Mouse (Mus musculus) embryo, embryonic 10.5 days (tissue): ENCODE measurements around the gene Dip2c.
A peak's percentile ranks its signal among the peaks of the same experiment; 100 is the strongest.

Experiments used
- DNase-seq: peaks from one replicate; pipeline ENCODE4 v3.0.0-alpha.2; 2015; ENCODE audit warnings: low spot score

Gene Dip2c

DNA sequence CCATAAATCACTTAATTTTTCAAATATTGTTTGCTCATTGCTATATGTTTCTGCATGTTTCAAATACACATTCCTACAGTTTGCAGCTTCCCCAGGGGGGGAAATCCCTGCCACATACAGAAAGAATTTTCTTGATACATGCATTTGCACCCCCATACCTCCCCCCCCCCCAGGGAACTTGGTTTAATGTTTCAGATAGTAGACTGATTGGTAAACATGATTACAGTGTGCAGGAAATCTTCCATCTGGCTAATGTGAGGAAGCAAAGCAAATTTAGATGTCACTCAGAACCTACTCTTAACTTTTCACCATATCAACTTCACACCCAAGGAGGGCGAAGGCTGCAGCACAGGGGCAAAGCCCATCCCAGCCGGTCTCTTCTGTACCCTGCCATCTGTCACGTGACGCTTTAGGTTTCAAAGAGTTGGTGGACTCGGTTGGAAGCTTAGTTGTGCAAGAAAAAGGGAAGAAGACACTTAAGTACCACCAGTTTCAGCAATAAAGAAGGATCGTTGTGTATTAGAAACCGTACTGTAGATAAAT lies 391.7 kb downstream of the Dip2c start:
- no peak for DNase-seq

DNA sequence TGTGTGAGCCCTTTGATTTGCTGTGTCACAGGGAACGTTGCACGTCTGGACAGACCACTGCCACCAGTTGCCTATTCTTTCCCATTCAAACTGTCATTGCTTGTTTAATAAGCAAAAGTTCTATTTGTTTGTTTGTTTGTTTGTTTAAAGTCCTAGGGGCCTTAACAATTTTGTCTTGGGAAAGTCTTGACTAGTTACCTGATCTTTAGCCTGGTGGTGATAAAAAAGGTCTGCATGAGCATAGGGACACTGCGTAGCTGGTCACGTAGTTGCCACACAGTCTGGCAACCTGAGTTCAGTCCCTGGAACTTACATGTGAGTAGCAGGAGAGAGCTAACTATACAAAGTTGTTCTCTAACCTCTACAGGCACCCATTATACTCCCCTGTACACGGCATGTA lies 392.9 kb downstream of the Dip2c start:
- DNase-seq, result no peak

DNA sequence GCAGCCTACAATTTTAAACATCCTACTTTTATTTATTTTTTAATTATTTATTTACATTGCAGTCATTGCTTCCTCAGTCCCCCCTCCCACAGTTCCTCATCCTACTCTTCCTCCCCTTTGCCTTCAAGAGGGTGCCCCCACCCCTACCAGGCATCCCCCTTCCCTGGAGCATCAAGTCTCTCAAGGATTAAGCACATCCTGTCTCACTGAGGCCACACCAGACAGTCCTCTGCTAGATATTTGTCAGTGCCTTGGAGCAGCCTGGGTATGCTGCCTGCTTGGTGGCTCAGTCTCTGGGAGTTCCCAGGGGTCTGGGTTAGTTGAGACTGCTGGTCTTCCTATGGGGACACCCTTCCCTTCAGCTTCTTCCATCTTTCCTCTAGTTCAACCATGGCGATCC lies 397.8 kb downstream of the Dip2c start:
- DNase-seq, result no peak

DNA sequence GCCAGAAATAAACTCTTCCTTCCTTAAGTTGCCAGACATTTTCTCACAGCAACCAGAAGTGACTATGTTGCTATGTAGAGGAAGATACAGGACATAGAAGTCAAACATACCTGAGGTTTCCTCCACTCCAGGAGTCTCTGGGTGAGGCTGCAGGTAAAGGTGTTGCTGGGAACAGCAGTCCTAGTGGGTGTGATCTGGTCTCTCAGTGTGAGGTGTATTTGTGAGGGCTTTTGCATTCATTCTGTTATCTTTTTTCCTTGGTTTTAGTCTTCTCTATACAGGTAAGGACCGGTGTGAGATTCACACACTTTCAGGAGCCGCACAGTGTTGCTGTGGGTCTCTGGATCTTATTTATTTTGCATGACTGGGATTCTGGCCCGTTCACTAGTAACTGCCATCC lies 405.2 kb downstream of the Dip2c start:
- DNase-seq, result no peak

DNA sequence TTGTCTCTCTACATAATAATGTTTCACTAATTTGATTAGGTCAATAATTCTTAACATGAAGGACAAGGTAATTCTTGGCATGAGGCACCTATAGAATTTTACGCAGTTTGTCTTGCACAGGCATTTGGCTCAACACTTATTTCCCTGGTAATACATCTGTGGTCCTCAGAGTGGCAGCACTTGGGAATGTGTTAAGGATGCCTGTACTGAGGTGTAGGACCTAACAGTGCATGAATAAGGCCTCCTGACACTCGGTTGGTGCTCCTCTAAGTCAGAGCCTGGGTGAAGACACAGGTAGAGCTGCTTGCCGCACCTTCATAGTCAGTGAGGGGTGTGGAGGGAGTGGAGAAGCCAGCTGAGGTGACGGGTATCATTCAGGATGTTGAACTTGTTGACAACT lies 407.0 kb downstream of the Dip2c start:
- no peak for DNase-seq

DNA sequence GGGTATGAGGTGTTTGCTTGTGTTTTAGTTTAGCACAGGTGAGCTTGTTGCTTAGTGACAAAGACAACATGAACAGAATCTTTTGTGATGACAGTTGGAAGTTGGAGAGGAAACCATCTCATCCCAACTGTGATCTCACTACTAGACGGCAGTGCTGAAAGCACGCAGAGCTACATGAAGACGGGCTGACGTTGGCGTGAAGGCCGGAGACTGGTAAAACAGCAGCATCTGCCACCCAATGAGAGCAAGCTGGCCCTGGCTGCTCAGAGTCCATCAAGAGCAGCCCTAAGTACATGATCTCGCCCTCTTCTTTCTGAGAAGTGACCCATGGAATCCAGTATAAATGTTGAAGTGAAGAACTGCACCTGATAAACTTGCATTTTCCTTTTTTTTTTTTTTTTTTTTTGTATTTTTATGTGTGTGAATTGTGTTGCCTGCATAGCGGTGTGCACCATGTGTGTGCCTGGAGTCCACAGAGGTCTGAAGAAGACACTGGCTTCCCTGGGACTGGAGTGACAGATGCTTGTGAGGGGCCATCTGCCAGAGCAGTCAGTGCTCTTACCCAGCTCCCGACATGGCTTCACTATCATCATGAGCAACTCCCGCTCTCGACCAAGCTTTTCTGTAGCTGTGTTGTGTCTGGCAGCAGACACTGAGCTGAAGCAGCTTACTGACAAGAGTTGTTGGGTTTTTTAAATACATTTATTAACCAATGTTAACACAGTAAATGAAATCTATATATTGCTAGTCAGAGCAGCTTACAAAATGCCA lies 408.0 kb downstream of the Dip2c start:
- DNase-seq, result no peak

DNA sequence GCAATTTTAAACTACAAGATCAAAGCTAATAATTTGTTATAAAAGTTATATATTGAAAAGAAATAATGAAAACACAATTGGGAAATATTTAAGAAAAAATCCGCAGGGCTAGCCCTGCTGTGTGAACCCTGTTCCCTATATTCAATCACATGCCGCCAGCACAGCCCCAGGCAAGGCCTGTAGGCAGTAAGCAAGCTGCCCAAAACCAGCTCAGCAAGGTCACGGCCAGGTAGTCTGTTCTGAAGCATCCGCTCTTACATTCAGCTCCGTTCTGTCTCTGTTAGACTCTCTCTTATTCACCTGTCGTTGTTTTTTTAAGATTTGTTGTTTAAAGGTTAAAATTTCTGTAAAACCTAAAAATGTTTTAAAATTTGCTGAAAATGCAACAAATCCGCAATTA lies 409.9 kb downstream of the Dip2c start:
- no peak for DNase-seq

DNA sequence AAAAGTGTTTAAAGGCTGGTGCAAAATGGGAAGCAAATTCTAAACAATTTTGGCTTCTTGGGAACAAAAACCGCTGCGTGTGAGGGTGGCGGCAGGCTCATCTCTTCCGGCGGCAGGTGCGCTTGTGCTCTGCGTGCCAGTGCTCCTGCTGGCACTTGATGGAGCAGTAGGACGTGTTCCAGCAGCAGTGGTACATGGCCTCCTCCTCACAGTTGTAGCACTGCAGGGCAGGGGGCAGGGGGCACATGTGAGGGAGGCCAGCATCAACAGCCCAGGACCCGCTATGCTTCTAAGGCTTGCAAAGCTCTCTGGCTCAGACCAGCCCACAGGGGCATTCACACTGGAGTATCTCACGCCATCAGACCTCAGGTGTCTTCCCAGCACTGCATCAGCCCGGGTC lies 410.4 kb downstream of the Dip2c start:
- no peak for DNase-seq

DNA sequence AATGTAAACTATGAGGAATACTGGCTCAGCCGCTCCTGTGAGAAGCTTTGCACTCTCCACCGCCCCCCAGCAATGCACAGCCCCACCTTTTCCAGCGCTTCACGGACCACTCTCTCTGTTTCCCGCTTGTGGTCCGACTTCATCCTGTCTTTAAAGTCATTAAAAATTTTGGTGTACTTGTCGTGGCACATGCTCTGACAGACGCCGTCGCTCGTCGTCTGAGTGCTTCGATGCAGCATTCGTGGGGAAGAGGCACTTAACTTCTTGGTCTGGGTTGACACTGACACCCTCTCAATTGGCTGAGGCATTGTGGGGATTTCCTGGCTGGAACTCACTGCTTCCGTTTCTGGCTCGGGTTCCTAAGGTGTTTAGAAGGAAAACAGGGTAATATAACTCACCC lies 413.0 kb downstream of the Dip2c start:
- DNase-seq, result no peak

DNA sequence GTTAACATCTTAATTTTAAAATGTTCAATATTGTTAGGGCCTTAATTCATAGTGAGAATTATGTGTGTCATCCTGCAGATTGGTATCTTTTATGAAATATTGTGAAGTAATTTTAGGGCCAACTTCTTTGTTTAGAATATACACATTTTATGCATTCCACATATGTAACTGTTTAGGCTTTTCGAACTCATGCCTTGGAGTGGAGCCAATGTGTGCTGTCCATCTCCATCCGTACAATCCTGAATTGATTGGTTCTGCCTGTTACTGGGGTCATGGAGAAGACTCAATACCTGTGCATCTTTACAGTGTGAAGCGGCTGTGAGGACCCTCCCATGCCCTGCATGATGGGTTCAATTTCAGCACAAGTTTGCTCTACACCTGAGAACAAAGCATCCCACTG lies 416.5 kb downstream of the Dip2c start:
- DNase-seq, result no peak

DNA sequence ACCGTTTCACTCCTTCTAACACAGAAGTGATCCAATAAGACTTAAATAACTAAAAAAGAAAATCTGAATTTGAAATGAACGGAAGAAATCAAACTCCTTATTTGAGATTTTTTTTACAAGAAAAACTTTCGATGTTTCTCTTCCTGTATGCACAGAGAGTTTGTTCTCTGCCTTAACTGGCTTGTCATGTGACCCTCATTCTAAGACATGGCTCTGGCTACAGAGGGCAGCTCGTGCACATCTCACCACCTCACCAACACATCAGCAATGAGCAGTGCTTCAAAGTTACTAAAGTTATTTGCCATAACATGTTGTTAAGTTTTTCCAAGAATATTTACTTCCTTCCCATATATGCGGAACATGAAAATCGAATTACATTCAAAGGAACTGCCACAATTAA lies 418.3 kb downstream of the Dip2c start:
- DNase-seq, result no peak

DNA sequence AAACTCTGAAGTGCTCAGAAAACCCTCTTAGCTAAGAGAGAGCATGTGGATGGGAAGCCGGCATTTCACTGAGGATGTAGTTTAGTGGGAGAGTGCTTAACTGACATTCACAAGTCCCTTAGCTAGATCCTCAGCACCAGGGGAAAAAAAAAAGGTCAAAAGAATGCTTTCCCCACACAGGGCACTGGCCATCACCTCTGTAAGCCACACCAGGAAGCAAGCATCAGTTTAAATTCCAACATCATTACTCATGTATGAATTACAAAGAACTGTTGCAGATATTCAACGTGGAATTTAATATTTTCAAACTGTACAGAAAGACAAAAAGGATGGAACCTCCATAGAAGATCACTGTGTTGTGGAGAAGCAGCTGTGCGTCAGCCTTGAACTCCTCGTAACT lies 419.1 kb downstream of the Dip2c start:
- no peak for DNase-seq

DNA sequence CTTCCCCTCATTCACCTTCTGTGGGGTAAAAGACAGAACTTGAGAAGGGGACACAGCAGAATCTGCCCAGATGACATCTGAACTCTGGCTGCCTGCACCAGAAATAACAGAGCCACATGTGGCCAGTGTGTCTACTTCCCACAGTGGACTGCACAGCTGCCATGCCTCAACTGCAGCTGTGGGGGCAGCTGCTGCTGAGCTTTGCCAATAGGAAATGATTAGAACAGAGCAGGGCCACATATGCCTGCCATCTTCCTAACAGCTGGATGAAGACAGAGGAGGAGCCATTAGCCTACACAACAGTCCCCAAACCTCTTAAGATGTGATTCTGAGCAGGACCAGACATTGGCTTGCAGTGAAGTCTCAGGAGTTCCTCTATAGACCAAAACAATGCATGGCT lies 419.5 kb downstream of the Dip2c start:
- peak; percentile 8 for DNase-seq

DNA sequence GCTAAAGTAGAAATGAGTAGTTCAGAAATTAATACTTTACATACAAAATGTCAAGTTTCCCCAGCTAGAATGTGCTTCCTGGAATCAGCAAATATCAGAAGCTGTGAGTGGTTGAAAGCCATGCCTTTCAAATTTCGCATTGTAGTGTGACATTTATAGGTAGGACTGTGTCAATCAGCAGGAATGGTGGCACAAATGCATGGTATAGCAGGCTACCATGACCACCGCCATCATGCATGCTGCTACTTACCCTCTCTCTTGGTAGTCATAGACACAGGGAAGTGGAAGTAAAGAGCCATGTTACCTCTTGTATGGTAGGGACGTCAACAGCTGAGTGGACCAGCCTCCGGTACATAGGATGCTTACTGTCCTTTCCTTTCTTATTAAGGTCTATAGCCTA lies 421.0 kb downstream of the Dip2c start:
- DNase-seq, result no peak

DNA sequence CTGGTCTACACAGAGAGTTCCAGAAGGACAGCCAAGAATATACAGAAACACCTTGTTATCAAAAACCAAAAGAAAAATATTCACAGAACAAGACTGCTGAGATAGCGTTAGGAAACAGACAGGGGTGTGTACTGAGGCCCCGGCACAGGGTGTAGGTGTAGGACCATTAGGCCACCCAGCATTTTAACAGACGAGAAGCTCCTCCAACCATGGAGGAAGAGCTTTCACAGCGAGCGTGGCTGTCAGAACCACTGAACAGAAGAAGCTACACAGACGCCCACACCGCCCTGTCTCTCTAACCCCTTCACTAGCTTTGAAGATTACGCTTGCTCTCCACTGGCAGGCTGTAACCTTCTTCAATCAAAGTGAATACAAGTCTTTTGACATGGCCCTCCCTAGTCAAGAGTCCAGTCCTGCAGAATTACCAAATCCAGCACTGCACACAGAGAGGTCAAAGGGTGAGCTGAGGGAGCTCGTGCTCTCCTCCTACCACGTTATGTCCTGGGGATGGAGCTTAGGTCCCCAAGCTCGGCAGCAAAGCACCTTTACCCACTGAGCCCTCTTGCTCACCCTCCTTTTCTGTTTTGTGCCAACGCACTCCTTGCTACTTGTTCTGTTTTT lies 426.4 kb downstream of the Dip2c start:
- DNase-seq, result no peak

DNA sequence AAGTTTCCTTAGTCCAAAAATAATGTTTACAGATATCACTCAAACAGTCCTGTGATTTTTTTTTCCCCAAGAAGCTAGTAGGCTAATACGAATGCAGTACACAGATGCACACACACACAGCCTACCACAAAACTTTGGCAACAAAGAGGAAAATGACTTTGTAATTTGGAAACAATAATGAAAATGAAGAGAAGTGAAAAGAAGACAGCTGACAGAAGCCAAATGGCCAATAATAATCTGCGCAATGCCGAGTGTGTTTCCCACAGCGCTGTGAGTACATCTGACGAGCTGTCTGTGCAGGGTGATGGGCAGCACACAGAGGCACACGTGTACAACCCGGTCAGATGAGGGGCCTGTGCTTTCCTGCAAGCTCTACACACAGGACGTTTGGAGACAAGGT lies 430.4 kb downstream of the Dip2c start:
- DNase-seq, result no peak

DNA sequence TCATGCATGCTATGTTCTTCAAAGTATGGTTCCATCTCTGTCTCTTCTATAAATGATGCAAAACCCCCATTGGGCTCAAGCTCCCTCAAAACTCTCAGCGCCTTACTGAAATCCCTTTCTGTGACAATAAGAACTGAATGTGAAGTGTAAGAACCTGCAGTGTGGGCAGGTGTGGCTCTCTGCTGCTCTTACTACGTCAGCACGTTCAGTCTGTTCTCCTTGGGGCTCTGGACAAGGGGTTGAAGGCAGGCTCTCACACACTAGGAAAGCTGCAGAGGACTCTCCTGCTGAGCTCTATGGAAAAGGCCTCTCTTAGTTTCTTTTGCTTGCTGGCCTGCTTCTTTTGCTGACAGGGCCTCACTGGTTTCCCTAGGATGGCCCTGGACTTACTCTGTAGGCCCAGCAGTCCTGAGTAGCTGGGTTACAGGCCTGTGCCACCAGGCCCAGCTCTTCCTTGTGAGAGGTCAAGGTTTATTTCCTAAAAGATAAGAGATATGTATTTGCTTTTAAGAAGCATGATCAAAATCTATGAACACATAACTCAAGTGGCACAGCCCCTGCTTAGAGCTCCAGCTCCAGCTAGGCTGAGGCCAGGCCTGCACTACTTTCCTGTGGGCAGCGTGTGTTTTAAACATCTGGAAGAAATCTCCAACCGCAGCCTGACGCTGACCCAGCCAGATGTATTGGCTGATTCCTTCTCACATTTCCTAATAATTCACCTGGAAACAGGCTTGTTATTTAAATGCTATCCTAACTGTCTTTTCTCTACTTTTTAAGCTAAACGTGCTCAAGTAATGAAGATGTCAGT lies 432.3 kb downstream of the Dip2c start:
- peak; percentile 45 for DNase-seq

DNA sequence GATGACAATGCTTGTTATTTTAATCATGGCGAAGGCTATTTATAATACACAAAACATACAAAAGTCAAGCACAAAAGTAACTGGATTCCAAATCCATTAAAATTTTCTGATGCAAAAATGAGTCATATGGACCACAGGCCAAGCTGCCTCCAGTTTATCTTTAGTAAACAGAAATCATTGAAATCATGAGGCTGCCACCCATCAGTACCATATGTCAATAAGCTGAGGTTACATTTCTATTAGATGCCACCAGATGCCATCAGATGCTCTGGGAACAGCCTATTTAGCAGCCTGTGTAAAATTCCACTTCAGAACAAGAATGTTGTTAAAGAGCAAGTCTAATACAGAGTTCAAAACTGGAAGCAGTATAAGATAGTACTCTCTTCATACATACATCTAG lies 436.1 kb downstream of the Dip2c start:
- DNase-seq, result no peak

DNA sequence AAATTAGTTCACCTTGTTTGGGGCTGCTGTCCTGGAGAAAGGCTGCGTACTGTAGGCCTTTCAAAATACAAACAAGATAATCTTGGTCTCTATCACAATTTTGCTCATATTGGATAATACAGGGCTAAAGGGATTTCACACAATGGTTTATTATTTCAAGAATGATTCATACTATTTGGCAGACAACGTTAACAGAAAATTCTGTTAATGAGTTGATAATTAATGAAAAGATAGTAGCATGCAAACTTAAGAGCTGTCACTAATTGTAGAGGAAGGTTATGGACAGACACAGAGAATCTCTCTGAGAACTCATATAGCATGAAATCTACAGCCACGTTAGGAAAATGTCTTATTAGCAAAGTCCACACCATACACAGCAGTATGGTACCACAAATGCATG lies 436.6 kb downstream of the Dip2c start:
- no peak for DNase-seq

DNA sequence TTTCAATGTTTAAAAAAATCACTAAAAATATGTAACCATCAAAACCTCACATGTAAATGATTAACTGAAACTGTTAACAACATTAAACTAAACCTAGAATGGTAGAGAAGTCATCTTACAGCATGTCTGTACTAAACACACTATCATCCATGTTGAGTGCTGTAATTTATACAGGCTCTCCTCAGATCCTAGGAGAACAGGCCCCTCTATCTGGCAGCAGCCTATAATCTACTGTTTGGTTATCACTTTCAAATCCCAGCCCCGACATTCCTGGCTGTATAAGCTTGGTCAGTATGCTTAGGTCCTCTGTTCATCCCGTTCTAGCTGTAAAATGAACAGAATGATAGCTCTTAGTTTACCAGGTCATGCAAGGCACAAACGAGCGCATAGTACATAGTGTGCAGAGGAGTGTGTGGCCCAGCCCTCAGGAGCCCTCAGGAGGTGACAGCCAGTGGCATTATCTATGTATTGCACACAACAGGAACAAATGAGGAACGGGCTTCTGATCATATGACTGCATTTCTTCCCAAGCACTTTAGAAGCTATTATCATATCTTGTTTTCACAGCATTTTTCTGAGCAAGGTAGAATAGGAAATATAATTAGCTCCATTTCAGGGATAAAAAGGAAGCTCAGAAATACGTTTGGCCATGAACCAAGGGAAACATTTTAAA lies 437.3 kb downstream of the Dip2c start:
- DNase-seq, result no peak

DNA sequence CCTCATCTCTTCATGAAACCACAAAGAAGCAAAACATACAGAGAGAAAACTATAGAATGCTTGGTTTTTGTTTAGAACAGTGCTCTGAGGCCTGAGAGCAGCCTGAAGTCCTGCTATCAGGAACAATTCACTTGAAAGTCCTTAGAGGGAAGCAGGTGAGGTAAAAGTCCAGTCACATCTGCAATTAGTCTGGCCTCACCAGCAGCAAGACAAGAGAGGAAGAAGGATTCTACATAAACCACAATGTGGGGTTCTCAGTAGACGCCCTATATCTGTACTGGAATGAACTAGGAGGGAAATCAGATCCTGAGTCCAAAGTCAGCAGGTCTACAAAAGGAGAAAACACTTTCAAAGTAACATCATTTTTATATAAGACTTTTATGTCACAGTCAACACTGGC lies 438.9 kb downstream of the Dip2c start:
- DNase-seq, result no peak
